Mouse (Mus musculus) heart, adult 18-20 months (tissue): ENCODE measurements around the gene Gm20696. TPM values are rescaled to one million over a fixed set of nuclear protein-coding genes. Genes with fewer than 3 reads are reported as not detected.
A peak's percentile ranks its signal among the peaks of the same experiment; 100 is the strongest.

Source experiments
- DNase-seq, 2 experiments: peaks; one replicate each; pipeline ENCODE4 v3.0.0; 2021 to 2022; ENCODE audit warnings: mixed read lengths in 1 of 2
- total RNA-seq, 2 experiments: library from RNA; stranded (reverse); gene quantifications; 2 replicates each; pipeline ENCODE4 v1.2.3; 2021

Gene Gm20696
- total RNA-seq, 2 experiments from 2014 or later, result 0.94 to 2.2 TPM

GRCm38 (mm10) chr6:99483556-99483955, 183.0 kb downstream of the Gm20696 start:
- DNase-seq, result no peak

DNA sequence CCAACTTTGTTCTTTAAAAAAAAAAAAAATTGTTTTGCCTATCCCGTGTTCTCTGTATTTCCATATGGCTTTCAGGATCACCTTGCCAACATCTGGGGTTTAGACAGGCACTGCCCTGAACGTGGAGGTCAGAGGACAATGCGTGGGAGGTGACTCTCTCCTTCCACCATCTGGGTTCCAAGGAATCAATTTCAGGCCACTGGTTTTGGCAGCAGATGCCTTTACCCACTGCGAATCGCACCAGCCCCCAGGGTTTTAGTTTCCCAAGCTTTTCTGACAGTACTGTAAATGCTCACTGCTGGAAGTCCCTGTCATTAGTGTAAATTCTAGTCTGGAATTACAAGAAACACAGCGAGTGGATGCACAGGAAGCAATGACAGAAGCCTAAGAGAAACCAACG, 185.0 kb downstream of the Gm20696 start:
- DNase-seq, result no peak

- no peak for DNase-seq
Observed at GRCm38 (mm10) chr6:99478873-99479650, 187.5 kb downstream of the Gm20696 start.

- DNase-seq, result no peak
Observed at GRCm38 (mm10) chr6:99475040-99475439, 191.6 kb downstream of the Gm20696 start.

DNA sequence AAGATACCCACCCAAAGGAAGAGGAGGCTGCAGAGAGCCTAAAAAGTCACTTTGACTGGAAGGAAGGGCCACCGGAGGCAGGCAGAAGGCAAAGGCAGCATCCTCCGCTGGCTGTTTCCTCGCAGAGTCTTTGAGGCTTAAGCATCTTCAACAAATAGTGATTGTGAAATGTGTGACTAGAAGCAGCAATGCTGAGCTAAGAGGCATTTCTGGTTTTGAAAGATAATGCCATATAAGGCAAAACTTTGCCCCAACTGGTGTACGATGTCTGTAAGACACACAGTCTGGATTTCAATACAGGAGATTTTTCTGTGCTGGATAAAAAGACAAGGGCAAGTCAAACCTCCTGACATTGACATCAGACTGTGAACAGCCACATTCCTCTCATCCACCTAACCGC, 195.7 kb downstream of the Gm20696 start:
- no peak for DNase-seq

DNA sequence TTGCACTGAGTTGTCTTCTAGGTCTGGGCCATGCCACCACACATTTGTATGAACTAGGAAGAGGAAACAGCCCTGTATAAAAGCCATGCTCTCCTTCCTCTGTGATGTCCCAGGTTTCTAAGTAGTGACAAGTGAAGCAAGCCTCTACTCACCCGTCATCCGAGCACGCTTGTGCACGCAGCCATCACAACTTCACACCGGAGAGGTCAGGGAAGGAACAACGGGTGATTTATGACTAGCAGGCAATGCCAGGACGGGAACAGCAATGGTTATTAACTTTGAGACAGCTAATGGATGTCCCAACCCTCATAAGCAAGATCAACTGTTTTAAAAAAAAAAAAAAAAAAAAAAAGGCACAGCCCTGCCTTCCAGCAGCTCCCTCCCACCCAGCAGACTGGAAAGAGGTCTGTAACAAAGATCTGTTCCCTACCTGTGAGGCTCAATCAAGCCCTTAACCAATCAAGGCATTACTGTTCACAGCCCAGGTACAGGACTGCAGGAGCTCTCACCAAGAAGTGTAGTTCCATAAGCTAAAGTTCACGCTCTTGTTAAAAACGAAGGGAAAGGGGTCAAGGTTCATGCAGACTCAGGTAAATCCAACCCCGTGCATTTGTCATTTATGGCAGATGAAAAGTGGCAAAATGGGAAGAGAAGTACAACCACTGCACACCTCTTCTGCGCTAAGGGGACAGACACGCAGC, 197.3 kb downstream of the Gm20696 start:
- DNase-seq, result no peak

DNA sequence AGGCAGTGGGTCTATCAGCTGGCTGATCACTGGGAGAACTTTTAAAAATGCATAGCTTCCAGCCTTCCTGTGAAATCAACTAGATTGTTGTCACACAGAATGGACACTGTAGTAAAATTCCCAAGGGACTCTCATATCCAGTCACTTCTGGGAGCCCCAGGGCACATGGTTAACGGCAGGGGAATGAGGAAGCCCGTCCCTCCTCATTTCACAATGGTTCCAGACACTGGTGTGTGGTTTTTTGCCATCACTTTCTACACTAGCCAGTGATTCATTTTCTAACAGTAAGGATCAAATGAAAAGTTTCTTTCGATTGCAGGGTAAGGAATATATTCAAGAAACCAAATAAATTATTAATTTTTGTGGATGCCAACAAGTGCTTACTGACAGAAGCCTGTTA, 198.8 kb downstream of the Gm20696 start:
- no peak for DNase-seq

GRCm38 (mm10) chr6:99467109-99467508, 199.5 kb downstream of the Gm20696 start:
- DNase-seq, result no peak

GRCm38 (mm10) chr6:99466354-99466753, 200.2 kb downstream of the Gm20696 start:
- no peak for DNase-seq

GRCm38 (mm10) chr6:99464449-99464848, 202.1 kb downstream of the Gm20696 start:
- DNase-seq, result no peak

DNA sequence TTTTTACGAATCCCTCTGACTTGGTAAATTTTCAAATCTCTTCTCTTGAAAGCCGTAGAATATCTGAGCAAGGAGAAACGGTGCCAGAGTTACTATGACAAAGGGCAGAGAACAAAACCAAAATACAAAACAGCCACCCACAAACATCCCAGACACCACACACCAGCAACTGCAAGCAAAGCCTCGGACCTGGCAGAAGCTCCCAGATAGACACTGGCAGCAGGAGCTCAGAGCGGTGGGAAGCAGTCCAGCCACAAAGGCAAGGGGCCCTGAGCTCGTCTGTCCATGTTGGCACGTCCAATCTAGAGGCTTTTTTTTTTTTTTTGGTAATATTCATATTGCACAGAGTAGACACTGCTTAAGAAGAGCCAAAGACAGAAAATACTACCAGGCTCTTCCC, 202.7 kb downstream of the Gm20696 start:
- DNase-seq, result no peak

DNA sequence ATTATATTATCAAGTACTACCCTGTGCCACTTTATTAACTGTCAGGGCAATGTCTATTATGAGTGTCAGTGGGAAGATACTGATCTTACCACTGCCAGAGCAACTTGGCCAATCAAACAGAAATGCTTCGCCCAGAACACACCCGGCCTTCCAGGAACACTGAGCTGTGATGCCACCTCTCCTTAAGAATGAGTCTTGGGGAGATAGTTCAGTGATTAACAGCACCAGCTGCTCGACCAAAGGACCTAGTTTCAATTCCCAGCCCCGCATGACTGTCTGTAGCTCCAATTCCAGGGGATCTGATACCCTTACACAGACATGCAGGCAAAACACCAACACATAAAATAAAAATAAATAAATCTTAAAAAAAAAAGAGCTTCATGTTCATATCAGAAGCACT, 207.8 kb downstream of the Gm20696 start:
- no peak for DNase-seq

GRCm38 (mm10) chr6:99453763-99454520, 212.7 kb downstream of the Gm20696 start:
- no peak for DNase-seq

GRCm38 (mm10) chr6:99452638-99453185, 213.9 kb downstream of the Gm20696 start:
- peak in 1 of 2 experiments; percentile 35 for DNase-seq

GRCm38 (mm10) chr6:99451479-99451878, 215.1 kb downstream of the Gm20696 start:
- no peak for DNase-seq

GRCm38 (mm10) chr6:99447447-99447846, 219.2 kb downstream of the Gm20696 start:
- no peak for DNase-seq

DNA sequence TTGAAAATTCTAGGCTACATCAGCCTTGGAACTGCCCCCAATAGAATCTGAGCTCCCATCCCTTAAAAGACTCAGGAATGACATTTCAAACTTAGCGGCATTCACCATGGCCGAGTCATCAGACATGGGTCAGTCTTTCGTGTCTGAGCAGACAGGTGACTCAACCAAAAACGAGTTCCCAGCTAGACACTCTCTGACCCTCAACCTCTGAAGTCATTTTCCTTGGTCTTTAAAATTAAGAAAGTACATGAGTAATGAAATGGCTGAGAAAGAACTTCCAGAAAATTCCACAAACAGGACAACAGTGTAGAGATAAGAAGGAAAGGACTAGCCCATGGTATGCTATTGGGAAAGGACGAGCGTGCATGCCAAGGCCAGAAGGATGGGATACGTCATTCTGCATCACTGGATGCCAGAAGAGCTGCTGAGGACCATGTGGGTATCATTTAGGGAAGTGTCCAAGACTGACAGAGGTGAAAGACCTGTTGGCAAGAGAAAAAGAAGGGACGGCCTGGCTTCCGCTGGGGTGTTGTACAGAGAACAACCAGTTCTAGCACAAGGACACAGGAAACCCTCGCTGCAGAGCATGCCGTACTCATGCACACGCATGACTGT, 219.7 kb downstream of the Gm20696 start:
- DNase-seq, result peak in 1 of 2 experiments; percentile 42

GRCm38 (mm10) chr6:99443460-99443859, 223.1 kb downstream of the Gm20696 start:
- peak in 1 of 2 experiments; percentile 31 for DNase-seq

DNA sequence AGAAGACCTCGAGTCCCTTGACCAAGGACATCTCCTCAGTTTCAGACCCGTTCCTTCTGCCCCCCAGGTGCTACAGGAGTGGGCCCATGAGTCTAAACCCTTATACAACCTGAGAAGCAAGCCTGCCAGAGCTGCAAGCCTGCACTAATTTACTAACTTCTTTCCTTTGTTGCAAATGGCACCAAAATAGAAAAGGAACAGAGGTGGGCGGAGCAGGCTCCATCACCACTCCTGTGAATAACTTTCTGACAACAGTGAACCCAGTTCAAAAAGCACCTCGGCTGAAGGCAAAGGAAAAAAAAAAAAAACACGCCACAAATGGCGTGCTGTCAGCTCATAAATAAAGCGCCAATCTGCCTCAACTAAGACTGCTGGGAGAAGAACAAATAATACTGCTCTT, 225.5 kb downstream of the Gm20696 start:
- DNase-seq, result no peak

DNA sequence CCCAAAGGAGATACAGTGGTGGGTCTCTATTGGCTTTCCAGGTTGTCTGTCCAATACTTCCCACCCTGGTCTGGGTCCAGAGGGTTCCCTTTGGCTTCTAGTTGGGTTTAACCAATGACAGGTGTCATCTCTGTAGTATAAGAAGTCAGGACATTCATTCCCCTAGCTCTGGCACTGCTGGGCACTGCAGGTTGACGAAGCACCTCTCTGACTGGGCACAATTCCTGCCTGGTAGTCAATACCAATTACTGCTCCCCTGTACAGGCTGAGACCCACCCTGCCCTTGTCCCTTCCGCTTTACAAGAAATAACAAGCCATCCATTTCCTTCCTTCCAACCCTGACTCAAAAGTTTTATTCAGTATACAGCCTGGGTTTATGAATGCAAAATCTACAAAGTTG, 226.0 kb downstream of the Gm20696 start:
- DNase-seq, result no peak

DNA sequence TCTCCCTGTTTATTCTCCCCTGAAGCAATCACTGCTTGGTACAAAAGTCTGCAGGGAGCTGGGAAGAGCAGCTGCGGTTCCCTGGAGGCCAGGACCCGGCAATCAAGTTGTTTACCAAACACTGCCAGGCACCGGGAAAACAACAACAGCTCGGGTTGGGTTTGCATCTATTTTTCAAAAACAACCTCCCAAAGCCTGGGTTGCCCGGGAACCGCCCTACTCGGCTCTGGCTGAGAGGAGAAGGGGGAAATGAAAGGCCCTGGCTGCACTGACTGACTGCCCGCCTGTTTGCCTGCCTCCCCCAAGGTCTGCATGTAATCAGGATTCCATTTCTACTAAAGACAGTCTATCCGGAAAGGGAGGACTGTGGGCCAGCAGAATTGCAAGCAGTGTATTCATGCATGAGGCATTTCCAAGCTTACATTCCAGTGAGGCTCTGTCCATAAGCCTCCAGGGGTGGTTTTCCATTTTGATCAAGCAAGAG, 226.7 kb downstream of the Gm20696 start:
- DNase-seq, result peak; percentile 68 to 69
